Comparison of ENCODE assay signal across 16 mouse cellular contexts in genomic region chr5:151059352-151059751, GRCm38 (mm10).
A peak's percentile ranks its signal among the peaks of the same experiment; 100 is the strongest.
DNase-seq lines count a peak whose midpoint lies in the region; ATAC-seq and TF ChIP-seq lines count a peak whose summit lies in the region.
"Had no signal": no experiment of that assay in that cellular context is flagged by ENCODE, and none has a peak within 500 bp of the region (broad histone marks: within the 10 kb centered on the region; RNA-seq: fewer than 3 reads in every experiment).

No protein-coding gene starts in this region.

- peaks cover 21% of the 10 kb centered on the region for H3K4me1 ChIP-seq in hindbrain, embryonic 10.5 days (replicated peaks)
- H3K4me1 ChIP-seq in hindbrain, embryonic 12.5 days, result peaks cover 19% of the 10 kb centered on the region
- H3K4me1 ChIP-seq in liver, postnatal 0 days (ENCODE audit: insufficient read depth), result peaks cover 7% of the 10 kb centered on the region; the same call in 1 of the 2 replicates
- H3K4me1 ChIP-seq in liver, embryonic 11.5 days (replicated peaks; ENCODE audit: control insufficient read depth, insufficient read depth, low read length), result peaks cover 5% of the 10 kb centered on the region; the same call in 1 of the 2 replicates
- H3K4me1 ChIP-seq: megakaryocyte, embryonic 14.5 days had no signal

- TF ChIP-seq EP300 in liver, postnatal 0 days (IDR thresholded peaks at IDR 0.05; ENCODE audit: low read depth), result no peak

- TF ChIP-seq POLR2A in myocyte (IDR thresholded peaks at IDR 0.05; ENCODE audit: insufficient read length, low read depth), result no peak

- no peak overlapping the region for H3K4me2 ChIP-seq in hindbrain, embryonic 12.5 days (replicated peaks)
- no peak overlapping the region for H3K4me2 ChIP-seq in liver, postnatal 0 days (ENCODE audit: low read depth, low read length)
- H3K4me2 ChIP-seq in liver, embryonic 11.5 days, result no peak overlapping the region
- H3K4me2 ChIP-seq in myocyte (ENCODE audit: low read depth), result no peak overlapping the region
- H3K4me2 ChIP-seq: forebrain, embryonic 13.5 days; heart, embryonic 11.5 days; limb, embryonic 15.5 days; midbrain, embryonic 15.5 days had no signal

- no peaks in the 10 kb centered on the region for H3K79me2 ChIP-seq in myocyte (ENCODE audit: control insufficient read depth, insufficient read depth)

- H3K4me3 ChIP-seq in hindbrain, embryonic 10.5 days, result no peak overlapping the region
- H3K4me3 ChIP-seq in hindbrain, embryonic 12.5 days, result no peak overlapping the region
- no peak overlapping the region for H3K4me3 ChIP-seq in liver, postnatal 0 days (ENCODE audit: low read depth, low read length)
- H3K4me3 ChIP-seq in liver, embryonic 11.5 days (ENCODE audit: low read depth, low read length), result no peak overlapping the region
- no peak overlapping the region for H3K4me3 ChIP-seq in myocyte
- H3K4me3 ChIP-seq: forebrain, embryonic 13.5 days; limb, embryonic 15.5 days; megakaryocyte, embryonic 14.5 days; midbrain, embryonic 15.5 days had no signal

- H3K27ac ChIP-seq in hindbrain, embryonic 10.5 days, result 0 out of 2 replicates have a peak overlapping the region, but pooled peaks have one; percentile 23
- H3K27ac ChIP-seq in hindbrain, embryonic 12.5 days, result no peak overlapping the region
- peak overlapping the region; percentile 30 for H3K27ac ChIP-seq in liver, postnatal 0 days (ENCODE audit: low read depth)
- H3K27ac ChIP-seq in liver, embryonic 11.5 days (ENCODE audit: low read depth, low read length), result no peak overlapping the region
- H3K27ac ChIP-seq: forebrain, embryonic 13.5 days; limb, embryonic 15.5 days; midbrain, embryonic 15.5 days had no signal

- no peak overlapping the region for H3K9ac ChIP-seq in hindbrain, embryonic 12.5 days
- H3K9ac ChIP-seq in liver, postnatal 0 days (replicated peaks), result no peak overlapping the region
- no peak overlapping the region for H3K9ac ChIP-seq in liver, embryonic 11.5 days (ENCODE audit: low read depth, low read length)
- H3K9ac ChIP-seq: forebrain, embryonic 13.5 days; limb, embryonic 15.5 days; midbrain, embryonic 15.5 days had no signal

- peaks cover 20% of the 10 kb centered on the region for H3K36me3 ChIP-seq in hindbrain, embryonic 10.5 days
- peaks cover 17% of the 10 kb centered on the region for H3K36me3 ChIP-seq in hindbrain, embryonic 12.5 days
- no peaks in the 10 kb centered on the region; the same call in 1 of the 2 replicates for H3K36me3 ChIP-seq in liver, postnatal 0 days (replicated peaks; ENCODE audit: insufficient read depth, low read length)
- peaks cover 13% of the 10 kb centered on the region; the same call in 1 of the 2 replicates for H3K36me3 ChIP-seq in liver, embryonic 11.5 days (ENCODE audit: control insufficient read depth, insufficient read depth, low read length)
- H3K36me3 ChIP-seq in myocyte (ENCODE audit: control insufficient read depth, insufficient read depth), result peaks cover 85% of the 10 kb centered on the region
- H3K36me3 ChIP-seq: midbrain, embryonic 15.5 days had no signal

- H3K27me3 ChIP-seq in hindbrain, embryonic 10.5 days (ENCODE audit: insufficient read depth, poor library complexity, severe bottlenecking), result no peaks in the 10 kb centered on the region
- H3K27me3 ChIP-seq in hindbrain, embryonic 12.5 days, result no peaks in the 10 kb centered on the region
- H3K27me3 ChIP-seq in liver, postnatal 0 days (ENCODE audit: insufficient read depth, low read length), result no peaks in the 10 kb centered on the region
- no peaks in the 10 kb centered on the region for H3K27me3 ChIP-seq in liver, embryonic 11.5 days (replicated peaks; ENCODE audit: control insufficient read depth, insufficient read depth, low read length)
- H3K27me3 ChIP-seq in myocyte (ENCODE audit: control insufficient read depth, insufficient read depth, insufficient read length), result no peaks in the 10 kb centered on the region
- H3K27me3 ChIP-seq: forebrain, embryonic 13.5 days; limb, embryonic 15.5 days; megakaryocyte, embryonic 14.5 days; midbrain, embryonic 15.5 days had no signal

- no peak for DNase-seq in hindbrain, embryonic 10.5 days (ENCODE audit: low spot score)
- peak; percentile 30 for DNase-seq in liver, postnatal 0 days
- DNase-seq in liver, embryonic 11.5 days (ENCODE audit: low spot score), result no peak
- DNase-seq in kidney, adult 8-10 months, result peak; percentile 78 to 79
- DNase-seq in spleen, adult 12 weeks (ENCODE audit: low spot score), result no peak
- DNase-seq: adrenal gland, postnatal 10 days; cerebellum, adult 11-12 months; gastrocnemius, postnatal 36 days had no signal

- H3ac ChIP-seq in myocyte (ENCODE audit: control insufficient read depth, insufficient read length), result no peak overlapping the region

- peaks cover 11% of the 10 kb centered on the region for H3K9me3 ChIP-seq in hindbrain, embryonic 10.5 days
- H3K9me3 ChIP-seq in hindbrain, embryonic 12.5 days (replicated peaks), result no peaks in the 10 kb centered on the region; the same call in 1 of the 2 replicates
- H3K9me3 ChIP-seq in liver, postnatal 0 days (ENCODE audit: low read length), result no peaks in the 10 kb centered on the region
- H3K9me3 ChIP-seq in liver, embryonic 11.5 days (ENCODE audit: control insufficient read depth, low read length), result peaks cover 4% of the 10 kb centered on the region; the same call in 1 of the 2 replicates
- H3K9me3 ChIP-seq: limb, embryonic 15.5 days; midbrain, embryonic 15.5 days had no signal

- whole genome bisulfite sequencing in hindbrain, embryonic 10.5 days, result 88% methylated on average over 10 of the region's 10 CpGs
- WGBS in hindbrain, embryonic 12.5 days, result 93% methylated on average over 10 of the region's 10 CpGs
- WGBS in liver, postnatal 0 days (ENCODE audit: insufficient replicate concordance), result 70% methylated on average over 10 of the region's 10 CpGs
- WGBS in liver, embryonic 11.5 days, result 84% methylated on average over 10 of the region's 10 CpGs

- TF ChIP-seq CTCF in liver, postnatal 0 days (IDR thresholded peaks at IDR 0.05; ENCODE audit: low read depth), result no peak

- ATAC-seq in hindbrain, embryonic 12.5 days (ENCODE audit: low FRiP score), result no peak
- peak; percentile 69 for ATAC-seq in liver, postnatal 0 days
- ATAC-seq in liver, embryonic 11.5 days (replicated peaks; ENCODE audit: low FRiP score), result no peak
- ATAC-seq: forebrain, embryonic 13.5 days; lung, postnatal 0 days; midbrain, embryonic 15.5 days had no signal

TF ChIP-seq in myocyte, 11 proteins besides CTCF, POLR2A, EP300 and RAD21:
- TF ChIP-seq POLR2AphosphoS2 (IDR thresholded peaks at IDR 0.05; ENCODE audit: insufficient read length, low read depth) (peak; percentile 21), E2F4 (IDR thresholded peaks at IDR 0.05; ENCODE audit: insufficient read depth) (no peak)

Comparison
In these comparisons a context has a peak if more than half of its experiments do, and no peak if none do; other contexts are left out.
1. DNase-seq: peak in liver, postnatal 0 days (single experiment) and kidney, adult 8-10 months (2 of 2); none in hindbrain, embryonic 10.5 days (single experiment), liver, embryonic 11.5 days (single experiment) and spleen, adult 12 weeks (single experiment).
2. H3K27ac ChIP-seq: peak in hindbrain, embryonic 10.5 days (single experiment) and liver, postnatal 0 days (single experiment); none in hindbrain, embryonic 12.5 days (single experiment) and liver, embryonic 11.5 days (single experiment).